Mouse (Mus musculus): Measurements from ENCODE around the gene Mdm2. TPM values are rescaled to one million over a fixed set of nuclear protein-coding genes. Genes with fewer than 3 reads are reported as not detected.
"Not testable (repeated sequence)": the region's sequence is repeated elsewhere in the genome, so short reads cannot be mapped to it uniquely, and the experiment has no call there.

Mdm2 gene
- polyA plus RNA-seq, 1 experiment = 122 TPM

DNA sequence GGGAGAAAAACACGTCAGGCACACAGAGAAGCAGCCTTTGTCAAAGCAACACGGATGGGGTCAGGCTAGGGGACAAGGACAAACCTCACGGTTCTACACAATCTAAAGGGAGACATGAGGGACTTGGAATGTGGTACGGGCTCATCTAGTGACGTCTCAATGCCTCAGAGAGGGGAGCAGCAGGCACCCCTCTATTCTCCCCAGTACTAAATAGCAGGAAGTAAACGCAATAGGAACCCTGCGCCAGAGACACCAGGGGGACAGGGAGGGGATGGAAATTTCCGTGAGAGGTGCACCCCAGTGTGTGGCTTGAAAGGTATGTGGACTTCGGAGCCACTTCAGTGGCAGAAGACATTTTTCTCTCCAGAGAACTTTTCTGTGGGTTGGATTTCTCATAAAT is 30.4 kb upstream of the Mdm2 start:
- Histone ChIP-seq H3K4me3 (ENCODE audit: insufficient read depth, low read length) (no peak overlapping the region), H3K27ac (ENCODE audit: insufficient read depth, low read length) (0 out of 2 replicates have a peak overlapping the region, but pooled peaks have one; percentile 4), H3K4me1 (ENCODE audit: control insufficient read depth, insufficient read depth, low read length) (0 out of 2 replicates have a peak, but pooled peaks cover 3% of the 10 kb centered on the region)
- TF ChIP-seq CTCF (IDR thresholded peaks at IDR 0.05; ENCODE audit: borderline replicate concordance, insufficient read depth, low read length) = no peak
- TF ChIP-seq POLR2A (IDR thresholded peaks at IDR 0.05; ENCODE audit: low read depth, low read length) = no peak

DNA sequence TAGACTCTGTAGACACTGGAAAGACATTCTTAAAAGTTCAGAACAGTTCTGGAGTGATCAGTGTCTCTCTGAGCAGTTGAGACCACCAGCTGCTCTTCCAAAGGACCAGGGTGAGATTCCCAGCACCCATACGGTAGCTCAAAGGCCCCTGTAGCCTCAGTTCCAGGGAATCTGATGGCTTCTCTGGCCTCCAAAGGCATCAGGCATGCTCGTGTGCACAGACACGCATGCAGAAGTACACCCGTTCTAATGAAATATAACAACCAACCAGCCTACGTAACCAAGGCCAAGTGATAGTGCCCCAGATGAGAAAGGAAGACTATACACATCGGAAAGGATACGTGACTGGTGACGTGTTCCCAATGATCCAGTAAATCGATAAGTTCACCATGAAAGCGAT is 29.6 kb upstream of the Mdm2 start:
- Histone ChIP-seq H3K4me1 (ENCODE audit: control insufficient read depth, insufficient read depth, low read length) (0 out of 2 replicates have a peak, but pooled peaks cover 3% of the 10 kb centered on the region), H3K27ac (ENCODE audit: insufficient read depth, low read length) (no peak overlapping the region), H3K4me3 (ENCODE audit: insufficient read depth, low read length) (no peak overlapping the region)
- TF ChIP-seq CTCF (IDR thresholded peaks at IDR 0.05; ENCODE audit: borderline replicate concordance, insufficient read depth, low read length) = no peak
- TF ChIP-seq POLR2A (IDR thresholded peaks at IDR 0.05; ENCODE audit: low read depth, low read length) = no peak

GRCm38 (mm10) chr10:117739648-117739948 is 29.0 kb upstream of the Mdm2 start:
- H3K4me1 ChIP-seq (ENCODE audit: control insufficient read depth, insufficient read depth, low read length) = 0 out of 2 replicates have a peak, but pooled peaks cover 3% of the 10 kb centered on the region
- no peak overlapping the region for H3K4me3 ChIP-seq (ENCODE audit: insufficient read depth, low read length)
- TF ChIP-seq POLR2A (IDR thresholded peaks at IDR 0.05; ENCODE audit: low read depth, low read length) (no peak), CTCF (IDR thresholded peaks at IDR 0.05; ENCODE audit: borderline replicate concordance, insufficient read depth, low read length) (no peak)
- no peak overlapping the region for H3K27ac ChIP-seq (ENCODE audit: insufficient read depth, low read length)

GRCm38 (mm10) chr10:117738928-117739647 is 28.5 kb upstream of the Mdm2 start:
- Histone ChIP-seq H3K4me3 (ENCODE audit: insufficient read depth, low read length) (no peak overlapping the region), H3K4me1 (ENCODE audit: control insufficient read depth, insufficient read depth, low read length) (0 out of 2 replicates have a peak, but pooled peaks cover 3% of the 10 kb centered on the region), H3K27ac (ENCODE audit: insufficient read depth, low read length) (no peak overlapping the region)
- TF ChIP-seq POLR2A (IDR thresholded peaks at IDR 0.05; ENCODE audit: low read depth, low read length) = no peak
- TF ChIP-seq CTCF (IDR thresholded peaks at IDR 0.05; ENCODE audit: borderline replicate concordance, insufficient read depth, low read length) = no peak

DNA sequence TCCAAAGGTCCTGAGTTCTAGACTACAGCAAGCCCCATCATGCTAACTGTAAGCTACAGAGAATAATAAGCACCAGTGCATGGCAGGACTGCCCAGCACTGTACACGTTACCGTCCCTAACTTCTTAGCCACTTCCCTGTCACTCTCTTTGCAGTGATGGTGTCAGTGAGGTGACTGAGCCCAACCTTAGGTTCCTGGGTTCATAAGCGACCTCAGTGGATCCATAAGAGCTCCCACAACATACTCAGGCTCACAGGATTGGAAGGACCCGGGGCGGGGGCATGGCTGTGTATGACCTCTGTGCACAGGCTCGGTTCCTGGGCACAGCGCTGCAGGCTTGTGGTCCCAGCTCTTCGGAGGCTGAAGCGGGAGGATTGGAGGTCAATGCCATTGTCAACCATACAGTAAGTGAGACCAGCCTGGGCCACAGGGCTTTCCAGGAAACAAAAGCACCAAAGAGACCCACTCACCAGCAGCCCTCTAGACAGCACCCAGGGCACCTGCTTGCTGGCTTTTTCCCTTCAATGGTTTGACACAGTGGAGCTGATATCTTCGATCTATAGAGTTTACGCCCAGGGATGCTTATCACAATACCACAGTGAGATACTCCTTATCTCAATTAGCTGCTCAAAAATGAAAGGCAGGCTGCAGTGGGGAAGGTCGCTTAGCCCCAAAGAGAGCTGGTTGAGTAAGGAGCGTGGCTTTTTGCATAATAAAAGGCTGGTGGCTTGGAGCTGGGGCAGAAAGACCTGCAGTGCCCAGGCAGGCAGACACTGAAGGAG is 27.8 kb upstream of the Mdm2 start:
- TF ChIP-seq CTCF (IDR thresholded peaks at IDR 0.05; ENCODE audit: borderline replicate concordance, insufficient read depth, low read length) (no peak), POLR2A (IDR thresholded peaks at IDR 0.05; ENCODE audit: low read depth, low read length) (no peak)
- Histone ChIP-seq H3K4me3 (ENCODE audit: insufficient read depth, low read length) (no peak overlapping the region), H3K4me1 (ENCODE audit: control insufficient read depth, insufficient read depth, low read length) (0 out of 2 replicates have a peak, but pooled peaks cover under 1% of the 10 kb centered on the region), H3K27ac (ENCODE audit: insufficient read depth, low read length) (no peak overlapping the region)

GRCm38 (mm10) chr10:117737498-117737897 is 26.9 kb upstream of the Mdm2 start:
- H3K4me1 ChIP-seq (ENCODE audit: control insufficient read depth, insufficient read depth, low read length); H3K4me3 ChIP-seq (ENCODE audit: insufficient read depth, low read length); H3K27ac ChIP-seq (ENCODE audit: insufficient read depth, low read length): not testable (repeated sequence)

DNA sequence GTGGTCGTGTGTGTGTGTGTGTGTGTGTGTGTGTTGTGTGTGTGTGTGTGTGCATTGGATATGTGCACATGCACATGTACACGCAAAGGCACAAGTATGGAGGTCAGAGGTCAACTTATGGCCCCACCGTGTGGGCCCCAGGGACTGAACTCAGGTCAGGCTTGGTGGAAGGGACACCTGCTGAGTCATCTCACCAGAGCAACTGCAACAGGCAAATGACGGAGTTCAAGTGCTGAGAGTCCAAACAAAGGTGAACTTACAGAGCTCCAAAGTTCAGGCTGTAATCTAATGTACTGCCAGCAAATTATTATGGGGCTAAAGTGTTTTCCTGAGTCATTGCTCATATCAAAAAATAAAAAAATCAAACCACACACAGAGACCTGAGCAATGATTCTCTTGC is 26.5 kb upstream of the Mdm2 start:
- Histone ChIP-seq H3K4me1 (ENCODE audit: control insufficient read depth, insufficient read depth, low read length) (no peaks in the 10 kb centered on the region), H3K27ac (ENCODE audit: insufficient read depth, low read length) (no peak overlapping the region), H3K4me3 (ENCODE audit: insufficient read depth, low read length) (no peak overlapping the region)
- no peak for TF ChIP-seq POLR2A (IDR thresholded peaks at IDR 0.05; ENCODE audit: low read depth, low read length)
- no peak for TF ChIP-seq CTCF (IDR thresholded peaks at IDR 0.05; ENCODE audit: borderline replicate concordance, insufficient read depth, low read length)

- Histone ChIP-seq H3K4me1 (ENCODE audit: control insufficient read depth, insufficient read depth, low read length) (no peaks in the 10 kb centered on the region), H3K27ac (ENCODE audit: insufficient read depth, low read length) (no peak overlapping the region), H3K4me3 (ENCODE audit: insufficient read depth, low read length) (no peak overlapping the region)
- no peak for TF ChIP-seq POLR2A (IDR thresholded peaks at IDR 0.05; ENCODE audit: low read depth, low read length)
- no peak for TF ChIP-seq CTCF (IDR thresholded peaks at IDR 0.05; ENCODE audit: borderline replicate concordance, insufficient read depth, low read length)
Measured at GRCm38 (mm10) chr10:117736573-117736972, 26.0 kb upstream of the Mdm2 start.

DNA sequence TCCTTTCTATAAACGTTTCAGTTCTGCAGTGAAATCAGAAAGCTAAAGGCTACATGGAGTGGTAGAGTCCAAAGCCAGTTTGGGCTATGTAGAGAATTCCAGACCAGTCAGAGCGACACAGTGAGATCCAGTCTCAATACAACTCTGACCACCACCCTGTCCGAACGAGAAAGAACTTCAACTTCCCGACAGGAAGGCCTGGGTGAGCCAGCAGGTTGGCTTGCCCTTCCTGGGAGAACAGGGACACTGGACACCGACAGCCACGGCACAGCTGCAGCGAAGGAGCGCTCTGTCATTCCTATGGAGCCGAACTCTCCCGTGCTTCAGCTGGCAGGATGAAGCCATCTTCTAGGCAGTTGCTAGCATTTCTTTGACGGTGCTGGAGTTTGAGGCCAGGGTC is 24.8 kb upstream of the Mdm2 start:
- H3K4me1 ChIP-seq (ENCODE audit: control insufficient read depth, insufficient read depth, low read length); H3K4me3 ChIP-seq (ENCODE audit: insufficient read depth, low read length); H3K27ac ChIP-seq (ENCODE audit: insufficient read depth, low read length): not testable (repeated sequence)

- not testable (repeated sequence) for H3K4me1 ChIP-seq (ENCODE audit: control insufficient read depth, insufficient read depth, low read length); H3K27ac ChIP-seq (ENCODE audit: insufficient read depth, low read length)
Measured at GRCm38 (mm10) chr10:117734104-117734852, 23.7 kb upstream of the Mdm2 start.

DNA sequence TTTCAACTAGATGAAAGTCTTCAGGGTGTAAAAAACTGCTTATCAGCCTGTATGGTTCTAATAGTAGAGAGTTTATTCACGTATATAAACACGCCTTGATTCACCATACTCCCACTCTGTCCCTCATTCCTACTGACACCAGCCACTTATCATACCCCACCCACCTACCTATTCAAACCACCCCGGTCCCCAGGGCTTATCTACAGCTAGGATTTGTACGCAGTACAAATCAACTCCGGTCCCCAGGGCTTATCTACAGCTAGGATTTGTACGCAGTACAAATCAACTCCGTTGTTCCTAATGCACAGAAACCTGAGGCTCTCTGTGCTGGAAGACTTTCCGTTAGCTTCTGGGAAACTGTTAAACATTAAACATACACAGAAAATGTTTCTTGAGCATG is 23.1 kb upstream of the Mdm2 start:
- H3K27ac ChIP-seq (ENCODE audit: insufficient read depth, low read length); H3K4me3 ChIP-seq (ENCODE audit: insufficient read depth, low read length); H3K4me1 ChIP-seq (ENCODE audit: control insufficient read depth, insufficient read depth, low read length): not testable (repeated sequence)

More at GRCm38 (mm10) chr10:117734104-117734852, 23.7 kb upstream of the Mdm2 start:
- H3K4me3 ChIP-seq (ENCODE audit: insufficient read depth, low read length) = not testable (repeated sequence)

Data from embryonic fibroblast, embryonic 13.5 days (primary cell).